Mouse (Mus musculus): Measurements from ENCODE around the gene Fmod.

- TF ChIP-seq CTCF (IDR thresholded peaks at IDR 0.05; ENCODE audit: insufficient read depth, low read depth, low read length) (no peak), POLR2A (IDR thresholded peaks at IDR 0.05; ENCODE audit: insufficient read depth, low read depth, low read length) (no peak)
Measured at GRCm38 (mm10) chr1:134064296-134064831, 27.3 kb downstream of the Fmod start.

Data from olfactory bulb, adult 2 months (tissue).